Comparison of ENCODE assay signal across 9 mouse cellular contexts in genomic region chr4:153482459-153483338, GRCm38 (mm10). TPM values are rescaled to one million over a fixed set of nuclear protein-coding genes. Genes with fewer than 3 reads are reported as not detected.
DNase-seq lines count a peak whose midpoint lies in the region; ATAC-seq and TF ChIP-seq lines count a peak whose summit lies in the region.
"Had no signal": no experiment of that assay in that cellular context is flagged by ENCODE, and none has a peak within 500 bp of the region (broad histone marks: within the 10 kb centered on the region; RNA-seq: fewer than 3 reads in every experiment).

Gene Ajap1 (minus strand): TSS chr4:153482811.

- no peak for ATAC-seq in heart, embryonic 13.5 days (ENCODE audit: extremely low read depth, insufficient number of reproducible peaks, low FRiP score, low TSS enrichment)
- peak; percentile 50 for ATAC-seq in forebrain, embryonic 14.5 days
- ATAC-seq in neural tube, embryonic 12.5 days (ENCODE audit: low FRiP score, low read depth), result peak; percentile 35
- no peak for ATAC-seq in erythroblast, adult 5-6 weeks (replicated peaks; ENCODE audit: low FRiP score, poor library complexity, severe bottlenecking)

- no peak for TF ChIP-seq CTCF in left cerebral cortex, adult 2 months (IDR thresholded peaks at IDR 0.05)

- H3K4me1 ChIP-seq in heart, embryonic 13.5 days, result peaks cover 20% of the 10 kb centered on the region
- peaks cover 26% of the 10 kb centered on the region for H3K4me1 ChIP-seq in forebrain, embryonic 14.5 days (ENCODE audit: control insufficient read depth, insufficient read depth, low read length)
- H3K4me1 ChIP-seq in neural tube, embryonic 12.5 days, result peaks cover 65% of the 10 kb centered on the region

- intact Hi-C loops in heart, postnatal 10 days (cut with DNase I), result no loop called here
- intact Hi-C loops in left cerebral cortex, adult 2 months (cut with DNase I), result loop anchor here (5.0 to 10.0 kb wide), 6 partner anchors 305 to 955 kb away; no protein-coding TSS in a partner anchor

- H3K27me3 ChIP-seq in heart, embryonic 13.5 days (replicated peaks), result peaks cover 100% of the 10 kb centered on the region
- H3K27me3 ChIP-seq in forebrain, embryonic 14.5 days (replicated peaks; ENCODE audit: control insufficient read depth, insufficient read depth, low read length), result peaks cover 28% of the 10 kb centered on the region; the same call in 1 of the 2 replicates
- H3K27me3 ChIP-seq in neural tube, embryonic 12.5 days (replicated peaks), result peaks cover 16% of the 10 kb centered on the region; the same call in 1 of the 2 replicates

- no peak for DNase-seq in heart, postnatal 10 days
- peak; percentile 66 for DNase-seq in ZHBTc4 (ENCODE audit: low read depth, low spot score)
- peak; percentile 72 for DNase-seq in forebrain, embryonic 14.5 days (ENCODE audit: low spot score)
- peak; percentile 76 to 77 for DNase-seq in left cerebral cortex, adult 2 months (ENCODE audit: extremely low spot score in 1 of 2, low spot score in 2 of 2)
- no peak for DNase-seq in urinary bladder, postnatal 14 days (ENCODE audit: low spot score)

- H3K4me3 ChIP-seq in heart, embryonic 13.5 days, result peak within 1 kb of the TSS; percentile 51
- H3K4me3 ChIP-seq in forebrain, embryonic 14.5 days (ENCODE audit: low read depth, low read length), result peak within 1 kb of the TSS; percentile 54
- H3K4me3 ChIP-seq in left cerebral cortex, adult 2 months, result peak within 1 kb of the TSS; percentile 74
- peak within 1 kb of the TSS; percentile 69 for H3K4me3 ChIP-seq in neural tube, embryonic 12.5 days

- under 1% methylated on average over 81 of the region's 114 CpGs for WGBS in heart, embryonic 13.5 days
- WGBS in forebrain, embryonic 14.5 days, result under 1% methylated on average over 81 of the region's 114 CpGs
- under 1% methylated on average over 98 of the region's 114 CpGs for WGBS in neural tube, embryonic 12.5 days

- H3K36me3 ChIP-seq in heart, embryonic 13.5 days, result no peaks in the 10 kb centered on the region
- H3K36me3 ChIP-seq in forebrain, embryonic 14.5 days (ENCODE audit: control insufficient read depth, insufficient read depth, low read length), result no peaks in the 10 kb centered on the region
- no peaks in the 10 kb centered on the region for H3K36me3 ChIP-seq in neural tube, embryonic 12.5 days

- H3K4me2 ChIP-seq in heart, embryonic 13.5 days, result peak within 1 kb of the TSS; percentile 72
- peak within 1 kb of the TSS; percentile 95 for H3K4me2 ChIP-seq in forebrain, embryonic 14.5 days (ENCODE audit: low read length)
- H3K4me2 ChIP-seq in neural tube, embryonic 12.5 days (replicated peaks), result peak within 1 kb of the TSS; percentile 89

- H3K9me3 ChIP-seq in heart, embryonic 13.5 days, result no peaks in the 10 kb centered on the region
- no peaks in the 10 kb centered on the region for H3K9me3 ChIP-seq in forebrain, embryonic 14.5 days (replicated peaks; ENCODE audit: control insufficient read depth, low read length)
- no peaks in the 10 kb centered on the region for H3K9me3 ChIP-seq in neural tube, embryonic 12.5 days

- no peak within 1 kb of the TSS for H3K27ac ChIP-seq in heart, embryonic 13.5 days (replicated peaks)
- H3K27ac ChIP-seq in forebrain, embryonic 14.5 days (ENCODE audit: low read depth, low read length), result peak within 1 kb of the TSS; percentile 27; the same call in 1 of the 2 replicates
- peak within 1 kb of the TSS; percentile 92 for H3K27ac ChIP-seq in left cerebral cortex, adult 2 months
- peak within 1 kb of the TSS; percentile 82 for H3K27ac ChIP-seq in neural tube, embryonic 12.5 days

- peak within 1 kb of the TSS; percentile 19; the same call in 1 of the 2 replicates for H3K9ac ChIP-seq in heart, embryonic 13.5 days
- H3K9ac ChIP-seq in forebrain, embryonic 14.5 days (ENCODE audit: low read length), result peak within 1 kb of the TSS; percentile 73
- H3K9ac ChIP-seq in neural tube, embryonic 12.5 days, result peak within 1 kb of the TSS; percentile 86

RNA-seq across cellular contexts. Expression of gene Ajap1, which starts in this region (rescaled TPM):
- polyA plus RNA-seq in heart, embryonic 13.5 days (2015; fragmentation: Nextera tagmentation; extraction: Ambion mirVana), result 0.08 and 0.11 TPM in 2 replicates
- total RNA-seq in heart, postnatal 10 days (2021), result under 1 TPM; 0.07 to 0.29 TPM
- polyA plus RNA-seq in forebrain, embryonic 14.5 days (2014; fragmentation: Nextera tagmentation; extraction: Ambion mirVana), result 3.8 and 4.4 TPM in 2 replicates
- 10 to 100 TPM; 54.5 to 58.6 TPM for total RNA-seq in left cerebral cortex, adult 2 months (2021)
- polyA plus RNA-seq in neural tube, embryonic 12.5 days (2016; fragmentation: Nextera tagmentation; extraction: Ambion mirVana), result 8.4 and 11.9 TPM in 2 replicates
- total RNA-seq in erythroblast, adult 5-6 weeks (2015; ENCODE audit: low replicate concordance), result not detected in 2 replicates
- not detected in 2 replicates for total RNA-seq in erythroblast, adult 5-6 weeks (2017; ENCODE audit: low replicate concordance)
- total RNA-seq: MEL had no signal

Comparison
In these comparisons a context has a peak if more than half of its experiments do, and no peak if none do; other contexts are left out.
1. RNA of gene Ajap1 (total RNA-seq): 54.5 to 58.6 TPM in left cerebral cortex, adult 2 months; 0.07 to 0.29 TPM in heart, postnatal 10 days and not detected in erythroblast, adult 5-6 weeks; every median in the first group is over 10 times any median in the second.
2. ATAC-seq: peak in forebrain, embryonic 14.5 days (single experiment) and neural tube, embryonic 12.5 days (single experiment); none in heart, embryonic 13.5 days (single experiment) and erythroblast, adult 5-6 weeks (single experiment).
3. H3K9ac ChIP-seq: peak in every context shown above with its lines; median percentile 86 in neural tube, embryonic 12.5 days; 73 in forebrain, embryonic 14.5 days; 19 in heart, embryonic 13.5 days.
4. DNase-seq: peak in ZHBTc4 (single experiment), forebrain, embryonic 14.5 days (single experiment) and left cerebral cortex, adult 2 months (2 of 2); none in heart, postnatal 10 days (0 of 2) and urinary bladder, postnatal 14 days (single experiment).
5. Peak in every context shown above with its lines, with median percentiles within 50 percentile points of each other: H3K4me2 ChIP-seq and H3K4me3 ChIP-seq.